Mouse (Mus musculus) midbrain, postnatal 0 days (tissue): ENCODE data around the gene Vmn1r16. TPM values are rescaled to one million over a fixed set of nuclear protein-coding genes. Genes with fewer than 3 reads are reported as not detected.
"Not testable (repeated sequence)": the region's sequence is repeated elsewhere in the genome, so short reads cannot be mapped to it uniquely, and the experiment has no call there.

Experiments
- ATAC-seq: fragments of 200-750 bp; cut with Nextera tagmentation; 2 replicates; pipeline ENCODE4 v1.8.0; 2017; ENCODE audit warnings: moderate number of reproducible peaks, mild to moderate bottlenecking, moderate TSS enrichment, moderate library complexity; ENCODE audit not compliant: low FRiP score
- DNase-seq: peaks from one replicate; pipeline ENCODE4 v3.0.0-alpha.2; 2015; ENCODE audit warnings: low spot score
- H3K27ac ChIP-seq: fragments of 300-500 bp; sonication (generic); 2 replicates; pipeline ENCODE4 v1.5.1; 2014; ENCODE audit warnings: low read depth, mild to moderate bottlenecking, low read length, mixed read lengths
- H3K27me3 ChIP-seq: fragments of 300-500 bp; sonication (generic); 2 replicates; pipeline ENCODE4 v1.6.1; 2014; ENCODE audit warnings: low read length, control low read depth, mixed read lengths; ENCODE audit not compliant: insufficient read depth
- H3K36me3 ChIP-seq: fragments of 300-500 bp; sonication (generic); 2 replicates; pipeline ENCODE4 v1.6.1; 2014; ENCODE audit warnings: low read length, control low read depth, mixed read lengths; ENCODE audit not compliant: insufficient read depth
- H3K4me1 ChIP-seq: fragments of 300-500 bp; sonication (generic); 2 replicates; pipeline ENCODE4 v1.6.1; 2014; ENCODE audit warnings: mild to moderate bottlenecking, control low read depth, antibody characterized with exemption, low read length, mixed read lengths; ENCODE audit not compliant: insufficient read depth
- H3K4me2 ChIP-seq: fragments of 300-500 bp; sonication (generic); 2 replicates; pipeline ENCODE4 v1.6.1; 2014; ENCODE audit warnings: low read depth, mild to moderate bottlenecking, low read length, mixed read lengths; ENCODE audit not compliant: poor library complexity, severe bottlenecking
- H3K4me3 ChIP-seq: fragments of 300-500 bp; sonication (generic); 2 replicates; pipeline ENCODE4 v1.5.1; 2014; ENCODE audit warnings: low read depth, mild to moderate bottlenecking, low read length, moderate library complexity
- H3K9ac ChIP-seq: fragments of 300-500 bp; sonication (generic); replicated peaks from 2 replicates; pipeline ENCODE4 v1.6.1; 2014; ENCODE audit warnings: mild to moderate bottlenecking, low read length, moderate library complexity, mixed read lengths; ENCODE audit not compliant: poor library complexity, severe bottlenecking
- H3K9me3 ChIP-seq: fragments of 300-500 bp; sonication (generic); 2 replicates; pipeline ENCODE4 v1.6.1; 2016; ENCODE audit warnings: low read length, control low read depth
- CTCF ChIP-seq: IDR thresholded peaks from 2 replicates; pipeline ENCODE4 v1.5.1; 2016; ENCODE audit warnings: antibody characterized with exemption, mild to moderate bottlenecking
- WGBS: fragments of 180-500 bp; shearing (Covaris S2); extraction: QIAGEN DNeasy Blood & Tissue Kit; methylation state at CpG from one replicate; pipeline ENCODE4 v1.1.7; 2014; 5-methylcytosine and 5-hydroxymethylcytosine counted together
- polyA plus RNA-seq: library from polyadenylated mRNA; unstranded; fragments of >200 nt; fragmentation: Nextera tagmentation; extraction: Ambion mirVana; gene quantifications from 2 replicates; pipeline ENCODE4 v1.2.1, GENCODE M21; 2015
- total RNA-seq: library from RNA; depleted of rRNA; stranded (reverse); fragments of >200 nt; gene quantifications from 2 replicates; pipeline ENCODE4 v1.2.3, GENCODE M21; 2014; rRNA removed

Gene Vmn1r16
- total RNA-seq (not detected in 2 replicates), polyA plus RNA-seq (not detected in 2 replicates)

- 80% methylated on average over 3 of the region's 3 CpGs for WGBS
- no peak for ATAC-seq
- no peak for DNase-seq
- Histone ChIP-seq H3K4me3 (no peak within 1 kb of the TSS), H3K36me3 (no peaks in the 10 kb centered on the region), H3K27ac (no peak within 1 kb of the TSS), H3K9ac (no peak within 1 kb of the TSS), H3K9me3 (no peaks in the 10 kb centered on the region), H3K27me3 (no peaks in the 10 kb centered on the region), H3K4me2 (no peak within 1 kb of the TSS), H3K4me1 (no peaks in the 10 kb centered on the region)
- no peak for TF ChIP-seq CTCF
Observed at GRCm38 (mm10) chr6:57329394-57329793, at the start of gene Vmn1r16. TSS of gene Vmn1r16 (minus strand) at chr6:57329494.

DNA sequence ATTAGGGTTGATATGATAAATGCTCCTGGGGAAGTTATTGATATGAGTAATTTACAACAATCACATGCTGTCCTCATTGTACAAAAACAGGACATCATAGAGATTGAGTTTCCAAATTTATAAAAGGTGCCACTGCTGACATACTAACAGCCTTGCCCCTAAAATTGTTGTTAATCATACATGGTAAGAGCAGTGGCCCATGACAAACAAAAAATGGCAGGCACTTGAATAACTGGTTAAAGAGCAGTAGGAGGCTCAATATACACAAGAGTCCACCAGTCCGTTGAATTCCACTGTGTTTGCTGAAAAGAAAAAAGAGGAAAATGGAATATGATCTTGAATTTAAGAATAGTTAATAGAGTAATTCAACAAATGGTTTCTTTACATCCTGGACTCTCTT lies 38.2 kb upstream of the Vmn1r16 start:
- TF ChIP-seq CTCF: no peak
- no peak for ATAC-seq
- DNase-seq: no peak
- Histone ChIP-seq H3K27me3 (no peaks in the 10 kb centered on the region), H3K9me3 (no peaks in the 10 kb centered on the region), H3K9ac (no peak overlapping the region), H3K4me1 (no peaks in the 10 kb centered on the region), H3K4me3 (no peak overlapping the region), H3K4me2 (no peak overlapping the region), H3K36me3 (no peaks in the 10 kb centered on the region), H3K27ac (no peak overlapping the region)
- WGBS: 89% methylated on average over 1 of the region's 1 CpGs

- not testable (repeated sequence) for H3K36me3 ChIP-seq, H3K9ac ChIP-seq, H3K4me3 ChIP-seq, H3K4me1 ChIP-seq, H3K9me3 ChIP-seq, ATAC-seq, H3K27ac ChIP-seq, DNase-seq, H3K4me2 ChIP-seq, H3K27me3 ChIP-seq
- 87% methylated on average over 1 of the region's 1 CpGs for WGBS
Observed at GRCm38 (mm10) chr6:57365866-57366265, 36.6 kb upstream of the Vmn1r16 start.

- WGBS: 100% methylated on average over 1 of the region's 1 CpGs
Observed at GRCm38 (mm10) chr6:57363627-57364026, 34.3 kb upstream of the Vmn1r16 start, which contains the start of gene Vmn1r17. TSS of gene Vmn1r17 (minus strand) at chr6:57363727.

DNA sequence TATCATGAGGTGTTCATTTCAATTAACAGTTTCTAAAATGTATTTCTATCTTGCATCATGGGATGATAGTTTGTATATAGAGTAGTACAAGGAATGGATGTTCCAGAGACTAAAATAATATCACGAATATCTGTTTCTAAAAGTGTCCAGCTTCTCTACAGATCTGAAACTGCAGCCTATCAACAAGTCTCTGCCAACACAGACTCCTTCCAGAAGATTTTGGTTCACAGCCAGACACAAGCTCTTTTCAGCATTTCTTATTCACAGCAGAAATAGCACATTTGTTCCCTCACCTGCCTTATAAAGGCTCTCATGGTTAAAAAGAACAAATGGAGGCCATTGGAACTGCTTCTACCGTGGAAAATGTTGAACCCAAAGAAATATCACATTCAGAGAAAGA lies 27.6 kb upstream of the Vmn1r16 start:
- Histone ChIP-seq H3K4me2 (no peak overlapping the region), H3K9me3 (no peaks in the 10 kb centered on the region), H3K27ac (no peak overlapping the region), H3K36me3 (no peaks in the 10 kb centered on the region), H3K27me3 (no peaks in the 10 kb centered on the region), H3K9ac (no peak overlapping the region), H3K4me3 (no peak overlapping the region), H3K4me1 (no peaks in the 10 kb centered on the region)
- DNase-seq (no peak), ATAC-seq (no peak)
- no peak for TF ChIP-seq CTCF
- 70% methylated on average over 2 of the region's 2 CpGs for WGBS

More at GRCm38 (mm10) chr6:57363627-57364026, 34.3 kb upstream of the Vmn1r16 start, which contains the start of gene Vmn1r17:
- H3K27ac ChIP-seq: no peak within 1 kb of the TSS
- no peaks in the 10 kb centered on the region for H3K27me3 ChIP-seq
- no peaks in the 10 kb centered on the region for H3K4me1 ChIP-seq
- no peak for DNase-seq
- no peak for TF ChIP-seq CTCF
- ATAC-seq: no peak
- H3K9ac ChIP-seq: no peak within 1 kb of the TSS
- H3K9me3 ChIP-seq: no peaks in the 10 kb centered on the region
- no peak within 1 kb of the TSS for H3K4me3 ChIP-seq
- H3K36me3 ChIP-seq: no peaks in the 10 kb centered on the region
- H3K4me2 ChIP-seq: no peak within 1 kb of the TSS

GRCm38 (mm10) chr6:57326176-57326575 lies 3.1 kb downstream of the Vmn1r16 start:
- Histone ChIP-seq H3K27ac (no peak overlapping the region), H3K27me3 (no peaks in the 10 kb centered on the region), H3K9ac (no peak overlapping the region), H3K4me3 (no peak overlapping the region), H3K4me1 (no peaks in the 10 kb centered on the region), H3K4me2 (no peak overlapping the region), H3K9me3 (no peaks in the 10 kb centered on the region), H3K36me3 (no peaks in the 10 kb centered on the region)
- ATAC-seq (no peak), DNase-seq (no peak)
- no peak for TF ChIP-seq CTCF
